Mouse (Mus musculus) lung, postnatal 4 days (tissue): ENCODE data around the gene 1700122O11Rik.
A peak's percentile ranks its signal among the peaks of the same experiment; 100 is the strongest.

Source experiments
- DNase-seq, 2 experiments: peaks; one replicate each; pipeline ENCODE4 v3.0.0; 2021

1700122O11Rik gene

DNA sequence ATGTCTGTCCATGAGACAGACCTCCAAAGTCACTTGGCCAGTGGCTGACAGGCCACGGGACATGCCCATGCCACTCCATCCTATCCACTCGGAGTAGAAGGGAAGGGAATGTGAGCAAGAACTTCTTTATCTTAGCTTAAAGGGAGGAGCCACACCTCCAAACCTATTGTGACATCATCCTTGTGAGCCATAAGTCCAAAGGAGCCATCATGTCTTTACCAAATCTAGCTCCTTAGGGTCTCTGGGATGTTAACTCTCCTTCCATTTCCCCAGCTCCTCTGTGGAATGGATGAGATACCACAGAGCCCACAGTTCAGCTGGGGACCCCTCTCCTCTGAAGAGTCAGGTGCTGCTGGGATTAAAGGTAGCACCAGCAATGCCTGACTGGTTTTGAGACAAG is at the start of gene 1700122O11Rik:
1700122O11Rik (minus strand) TSS at position 101 of the 400 bp plus-strand sequence.
- DNase-seq = no peak

DNA sequence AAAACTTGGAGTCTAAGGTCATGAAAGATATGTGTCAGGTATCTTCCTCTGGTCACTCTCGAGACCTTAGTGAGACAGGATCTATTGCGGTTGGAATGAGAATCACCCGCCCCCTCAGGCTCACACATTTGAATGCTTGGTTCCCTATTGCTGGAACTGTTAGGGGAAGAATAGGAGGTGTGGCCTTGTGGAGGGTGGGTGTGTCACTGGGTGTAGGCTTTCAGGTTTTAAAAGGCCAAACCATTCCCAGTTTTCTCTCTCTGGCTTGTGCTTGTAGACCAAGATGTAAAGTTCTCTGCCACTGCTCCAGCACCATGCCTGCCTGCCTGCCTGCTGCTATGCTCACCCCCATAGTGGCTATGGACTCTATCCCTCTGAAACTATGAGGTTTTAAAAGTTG is 42.5 kb upstream of the 1700122O11Rik start:
- DNase-seq = no peak

DNA sequence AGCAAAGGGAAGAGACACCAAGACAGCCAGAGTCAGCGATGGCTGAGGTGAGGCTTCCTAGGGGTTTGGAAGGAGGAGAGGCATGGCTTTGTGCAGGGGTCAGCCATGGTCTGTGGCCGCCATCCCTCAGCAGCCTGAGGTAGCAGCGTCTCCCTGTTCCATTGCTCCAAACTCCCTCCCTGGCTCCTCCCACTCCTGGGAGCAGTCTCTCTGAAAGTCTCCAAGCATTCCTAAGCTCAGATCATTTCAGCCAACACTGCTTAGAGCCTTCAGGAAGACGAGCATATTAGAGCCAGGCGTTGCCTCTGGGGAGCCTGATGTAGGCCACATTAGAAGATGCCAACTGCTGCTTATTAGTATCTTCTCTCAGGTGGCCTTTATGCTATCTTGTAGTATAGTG is 29.6 kb upstream of the 1700122O11Rik start:
- DNase-seq = no peak

DNA sequence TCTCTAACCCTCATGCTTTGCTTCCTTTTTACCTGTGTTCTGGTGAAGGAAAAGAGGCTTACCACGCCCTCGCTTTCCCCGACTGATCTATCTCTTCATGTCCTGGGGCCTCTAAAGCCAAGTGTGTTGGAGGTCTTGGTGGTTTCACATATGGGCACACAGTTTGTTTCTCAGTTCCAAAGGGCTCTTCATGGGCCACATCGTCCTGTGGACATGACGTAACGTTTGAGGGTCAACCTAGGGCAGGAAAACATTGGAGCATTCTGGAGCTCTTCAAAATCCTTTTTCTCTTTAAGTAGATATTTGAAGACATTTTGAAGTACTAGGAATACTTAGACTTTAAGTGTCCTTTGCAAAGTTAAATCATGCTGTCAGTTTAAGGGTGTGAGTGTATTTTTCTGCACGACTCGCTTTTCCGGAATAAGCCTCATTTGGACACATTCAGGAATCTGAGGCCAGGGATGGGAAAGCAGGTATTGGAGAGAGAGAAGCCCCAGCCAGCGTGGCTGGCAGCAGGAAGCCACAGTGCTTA is 29.1 kb upstream of the 1700122O11Rik start:
- DNase-seq = peak in 1 of 2 experiments; percentile 38

DNA sequence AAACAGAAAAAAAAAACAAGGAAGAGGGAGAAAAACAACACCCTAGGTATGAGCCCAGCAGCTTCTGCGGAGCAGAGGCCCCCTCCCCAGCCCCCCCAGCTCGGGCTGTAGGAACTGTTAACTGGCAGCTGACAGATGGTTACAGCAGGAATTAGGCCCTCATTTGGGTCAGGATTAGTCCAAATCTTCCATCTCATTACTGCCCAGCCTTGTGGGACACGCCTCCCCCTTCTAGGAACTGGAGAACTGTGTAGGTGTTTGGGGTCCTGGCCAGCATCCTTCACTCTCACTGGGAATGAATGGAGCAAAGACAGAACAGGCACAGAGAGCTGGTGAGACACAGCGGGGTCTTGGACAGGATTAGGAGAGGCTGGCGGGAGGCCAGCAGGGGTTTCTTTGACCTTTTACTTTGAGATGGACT is 27.0 kb upstream of the 1700122O11Rik start:
- DNase-seq = no peak

DNA sequence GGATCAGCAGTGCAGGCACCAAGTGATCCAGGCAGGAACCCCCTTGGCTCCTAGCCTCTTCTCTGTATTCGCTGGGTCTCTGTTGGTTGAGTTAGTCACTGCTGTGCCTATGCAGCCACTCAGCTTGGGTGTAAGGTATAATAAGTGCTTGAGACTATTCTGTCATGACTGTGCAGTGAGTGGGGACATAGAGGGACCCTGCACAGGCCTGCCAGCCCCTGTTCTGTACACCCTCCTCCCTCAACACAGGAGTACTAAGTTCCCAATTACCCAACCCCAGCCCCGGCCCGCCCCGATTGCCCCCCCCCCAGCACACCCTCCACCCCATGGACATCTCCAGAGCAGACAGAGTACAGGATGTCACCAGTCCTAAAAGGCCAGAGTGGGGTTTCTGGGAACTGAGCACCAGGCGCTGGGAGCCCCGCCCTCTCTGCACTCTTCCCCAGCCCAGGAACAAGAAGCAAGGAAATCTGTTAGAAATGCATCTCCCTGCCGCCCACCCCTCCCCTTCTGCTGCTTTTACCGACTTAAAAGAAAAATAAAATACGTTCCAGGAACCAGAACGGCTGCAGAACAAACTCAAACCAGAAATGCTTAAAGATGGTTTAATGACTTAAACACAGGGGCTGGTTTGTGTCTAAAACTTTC is 26.2 kb upstream of the 1700122O11Rik start:
- no peak for DNase-seq

DNA sequence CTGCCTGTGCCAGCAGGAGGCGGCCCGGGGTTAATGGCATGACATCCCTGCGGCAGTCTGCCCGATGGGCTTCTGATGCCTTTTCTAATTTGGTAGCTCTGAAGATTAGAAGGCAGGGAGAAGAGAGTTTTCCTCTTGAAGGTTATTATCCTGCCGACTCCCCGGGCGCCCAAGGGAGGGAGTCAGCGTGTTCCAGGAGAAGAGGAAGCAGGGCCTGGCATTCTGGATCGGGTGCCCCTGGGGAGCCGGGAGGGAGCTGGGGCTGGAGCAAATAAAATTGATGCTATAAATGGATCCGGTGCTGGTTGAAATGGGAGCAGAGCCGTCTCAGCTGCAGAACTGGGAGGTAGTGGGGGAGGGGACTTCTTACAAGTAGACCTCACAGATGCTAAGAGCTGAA is 19.3 kb upstream of the 1700122O11Rik start:
- DNase-seq = no peak

DNA sequence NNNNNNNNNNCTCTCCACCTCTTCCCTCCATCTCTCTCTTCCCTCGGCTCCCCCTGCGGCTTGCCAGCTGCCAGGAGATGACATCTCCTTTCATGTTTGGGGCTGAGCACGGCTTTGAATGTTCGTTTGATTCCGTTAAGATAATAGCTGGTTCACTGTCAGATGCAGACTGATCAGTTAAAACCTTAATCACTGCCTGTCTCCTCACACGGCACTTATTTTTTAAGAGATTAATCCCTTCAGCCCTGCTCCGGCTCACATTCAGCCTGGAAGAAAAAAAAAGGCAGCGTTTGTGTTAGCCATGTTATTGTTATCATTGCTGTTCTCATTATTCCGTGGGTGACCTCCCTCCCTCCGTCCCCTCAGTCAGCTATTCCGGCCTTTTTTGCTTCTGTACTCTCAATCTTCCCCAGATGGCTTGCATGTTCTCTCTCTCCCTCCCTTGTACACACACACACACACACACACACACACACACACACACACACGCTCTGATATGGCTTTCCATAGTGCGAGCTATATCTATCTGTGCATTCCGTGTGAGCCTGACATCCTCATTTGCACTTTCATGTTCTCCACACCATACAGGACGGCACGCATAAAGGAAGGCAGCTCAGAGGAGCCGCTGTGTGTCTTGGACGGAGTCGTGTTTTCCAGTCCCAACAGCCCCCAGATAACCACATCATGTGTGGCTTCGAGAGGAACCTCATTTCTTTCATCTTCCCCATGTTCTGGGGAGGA is 17.2 kb upstream of the 1700122O11Rik start:
- DNase-seq = no peak

DNA sequence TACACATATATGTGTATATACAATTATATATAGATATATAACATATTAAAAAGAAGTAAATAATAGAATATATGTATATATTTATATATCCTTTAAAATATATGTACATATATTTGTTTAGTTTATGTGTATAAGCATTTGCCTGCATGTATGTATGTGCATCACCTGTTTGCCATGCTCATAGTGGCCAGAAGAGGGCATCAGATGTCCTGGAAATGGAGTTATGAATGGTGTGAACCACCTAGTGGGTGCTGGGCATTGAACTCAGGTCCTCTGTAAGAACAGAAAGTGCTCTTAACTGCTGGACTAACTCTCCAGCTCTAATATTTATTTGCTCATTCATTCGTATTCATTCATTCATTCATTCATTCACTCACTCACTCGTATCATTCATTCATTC is 15.6 kb upstream of the 1700122O11Rik start:
- DNase-seq = no peak

DNA sequence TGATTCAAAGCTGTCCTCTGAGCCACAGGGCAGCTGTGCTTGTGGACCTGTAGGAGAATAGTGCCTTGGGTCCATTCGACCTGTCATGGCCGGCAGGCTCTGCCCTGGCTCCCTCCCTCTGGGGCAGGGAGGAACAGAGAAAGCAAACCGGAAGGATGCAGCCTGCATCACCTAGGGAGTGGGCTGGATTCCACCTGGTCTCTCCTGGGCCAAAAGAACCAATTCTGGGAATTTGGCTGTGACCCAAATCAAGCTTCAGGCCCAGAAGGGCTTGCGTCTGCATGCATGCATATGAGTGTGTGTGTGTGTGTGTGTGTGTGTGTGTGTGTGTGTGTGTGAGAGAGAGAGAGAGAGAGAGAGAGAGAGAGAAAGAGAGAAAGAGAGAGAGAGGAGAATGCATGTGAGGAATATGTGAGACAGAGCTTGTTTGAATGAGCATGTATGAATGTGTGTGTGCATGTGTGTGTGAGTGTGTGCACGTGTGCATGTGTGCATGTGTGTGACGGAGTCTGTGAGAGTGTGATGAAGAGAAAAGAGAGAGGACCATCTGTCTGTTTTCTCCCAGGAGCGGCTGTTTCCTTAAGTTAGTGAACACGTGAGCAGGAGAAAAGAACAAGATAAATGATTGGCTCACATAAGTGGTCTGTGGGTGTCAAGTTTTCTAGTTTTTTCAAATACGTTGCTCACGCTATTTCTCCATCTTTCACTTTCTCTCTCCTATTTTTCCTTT is 14.4 kb upstream of the 1700122O11Rik start:
- no peak for DNase-seq

DNA sequence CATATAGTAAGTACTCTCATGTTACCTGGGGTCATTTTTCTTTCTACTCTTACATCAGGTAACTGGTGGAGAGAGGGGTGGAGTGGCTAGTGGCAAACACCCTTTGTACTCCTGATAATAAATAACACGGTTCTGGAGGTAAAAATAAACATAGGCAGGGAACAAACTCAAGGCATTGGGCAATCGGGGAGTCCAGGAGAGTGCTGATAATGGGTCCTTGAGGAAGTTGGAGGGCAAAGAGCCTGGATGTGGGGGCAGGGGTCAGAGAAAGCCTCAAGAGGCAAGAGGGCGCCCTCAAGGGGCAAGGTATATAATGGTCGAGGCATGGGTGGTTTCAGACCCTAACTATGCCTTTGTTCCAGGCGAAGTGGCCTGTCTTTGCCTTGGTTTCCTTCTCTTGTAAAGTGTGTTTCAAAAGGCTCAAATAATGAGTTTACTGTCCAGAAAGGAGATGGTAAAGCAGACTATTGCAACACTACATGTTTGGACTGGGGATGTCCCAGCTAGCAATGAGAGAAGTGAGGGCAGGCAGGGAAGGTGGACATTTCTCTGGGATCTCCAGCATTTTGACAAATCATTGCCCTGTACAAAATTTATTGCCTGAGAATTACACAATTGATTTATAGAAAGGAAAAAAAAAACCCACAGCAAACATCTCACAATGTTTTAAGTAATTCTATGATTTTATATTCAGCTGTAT is 13.7 kb upstream of the 1700122O11Rik start:
- DNase-seq = peak; percentile 67 to 69

DNA sequence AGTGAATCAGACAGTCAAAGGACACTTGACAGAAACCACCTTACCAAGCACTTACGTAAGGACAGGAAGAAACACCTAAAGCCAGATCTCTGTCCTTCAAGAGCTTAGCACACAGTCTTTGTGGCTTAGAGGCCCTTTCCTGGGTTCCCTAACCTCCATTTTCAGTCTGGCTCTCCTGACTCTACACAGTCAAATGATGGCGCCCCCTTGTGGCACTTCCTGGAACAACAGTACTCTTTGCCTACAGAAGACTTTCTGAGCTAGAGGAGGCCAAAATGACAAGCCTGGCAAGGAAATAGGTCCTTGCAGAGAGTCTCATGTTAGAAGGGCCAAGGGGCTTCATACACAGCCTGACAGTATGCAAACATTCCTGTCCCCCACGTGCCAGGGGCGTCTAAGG is 7.5 kb upstream of the 1700122O11Rik start:
- peak; percentile 48 to 83 for DNase-seq

DNA sequence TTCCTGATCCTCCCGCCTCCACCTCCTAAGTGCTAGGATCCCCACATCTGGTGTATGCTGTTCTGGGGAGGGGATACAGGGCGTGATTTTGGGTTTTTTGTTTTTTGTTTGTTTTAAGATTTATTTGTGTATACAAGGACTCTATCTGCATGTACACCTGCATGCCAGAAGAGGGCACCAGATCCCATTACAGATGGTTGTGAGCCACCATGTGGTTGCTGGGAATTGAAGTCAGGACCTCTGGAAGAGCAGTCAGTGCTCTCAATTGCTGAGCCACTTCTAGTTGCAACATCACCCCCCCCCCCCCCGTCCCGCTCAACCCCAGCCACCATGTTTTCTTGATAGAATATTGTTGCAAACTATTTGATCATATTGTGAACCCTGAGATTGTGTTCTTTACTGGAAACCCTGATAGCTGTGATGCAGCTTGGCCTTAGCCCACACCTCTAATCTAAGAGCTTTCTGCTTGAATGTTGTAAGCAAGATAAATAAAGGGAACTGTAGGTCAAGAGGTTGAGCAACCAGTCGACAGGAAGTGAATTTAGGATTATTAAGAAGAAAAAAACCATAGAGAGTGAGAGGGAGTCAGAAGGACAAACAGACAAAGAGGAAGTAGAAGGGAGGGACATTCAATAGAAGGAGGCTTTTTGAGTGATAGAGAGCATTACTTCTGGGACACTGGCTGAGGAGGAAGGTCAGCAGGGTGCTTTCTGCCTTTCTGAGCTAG is 5.2 kb upstream of the 1700122O11Rik start:
- DNase-seq = no peak

DNA sequence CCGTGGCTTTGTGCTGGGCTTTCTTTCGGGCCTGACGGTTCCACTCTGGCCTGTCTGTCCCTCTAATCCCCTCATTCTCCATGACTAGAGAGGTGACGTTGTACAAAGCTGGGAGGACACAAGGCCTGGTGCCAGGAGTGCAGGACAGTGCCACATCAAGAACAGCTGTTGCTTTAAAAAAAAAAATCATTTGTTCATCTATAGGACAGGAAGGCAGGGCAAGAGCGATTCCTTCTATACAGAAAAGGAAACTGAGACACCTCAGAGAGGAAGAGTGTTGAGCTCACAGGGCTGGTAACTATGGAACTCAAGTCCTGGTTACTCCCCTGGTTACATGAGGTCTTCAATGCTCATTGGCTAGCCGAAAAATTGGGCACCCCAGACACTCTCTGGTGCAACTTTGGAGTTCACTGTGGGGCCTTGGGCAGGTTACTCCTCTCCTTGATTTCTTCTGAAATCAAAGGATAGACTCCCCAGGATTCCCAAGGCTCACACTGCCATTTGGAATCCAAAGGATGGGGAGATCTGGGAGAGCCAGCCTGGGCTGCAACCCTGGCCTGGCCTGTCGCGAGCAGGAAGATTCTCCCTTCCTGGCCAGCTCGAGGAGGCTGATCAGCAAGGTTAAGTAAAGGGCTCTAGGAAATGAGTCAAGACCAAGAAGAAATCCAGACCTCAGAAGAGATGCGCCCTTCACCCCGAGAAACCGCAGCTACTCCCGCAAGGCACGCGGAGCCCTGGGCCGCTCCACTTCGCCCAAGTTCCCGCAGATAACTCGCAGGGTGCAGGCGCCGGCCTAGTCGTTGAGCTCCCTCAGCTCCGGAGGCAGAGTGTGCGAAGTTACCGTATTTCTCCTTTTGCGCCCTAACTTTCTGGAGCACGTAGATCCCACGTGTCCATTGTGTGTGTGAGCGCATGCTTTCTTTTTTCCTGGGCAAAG is 3.5 kb upstream of the 1700122O11Rik start:
- DNase-seq = peak; percentile 64 to 67

DNA sequence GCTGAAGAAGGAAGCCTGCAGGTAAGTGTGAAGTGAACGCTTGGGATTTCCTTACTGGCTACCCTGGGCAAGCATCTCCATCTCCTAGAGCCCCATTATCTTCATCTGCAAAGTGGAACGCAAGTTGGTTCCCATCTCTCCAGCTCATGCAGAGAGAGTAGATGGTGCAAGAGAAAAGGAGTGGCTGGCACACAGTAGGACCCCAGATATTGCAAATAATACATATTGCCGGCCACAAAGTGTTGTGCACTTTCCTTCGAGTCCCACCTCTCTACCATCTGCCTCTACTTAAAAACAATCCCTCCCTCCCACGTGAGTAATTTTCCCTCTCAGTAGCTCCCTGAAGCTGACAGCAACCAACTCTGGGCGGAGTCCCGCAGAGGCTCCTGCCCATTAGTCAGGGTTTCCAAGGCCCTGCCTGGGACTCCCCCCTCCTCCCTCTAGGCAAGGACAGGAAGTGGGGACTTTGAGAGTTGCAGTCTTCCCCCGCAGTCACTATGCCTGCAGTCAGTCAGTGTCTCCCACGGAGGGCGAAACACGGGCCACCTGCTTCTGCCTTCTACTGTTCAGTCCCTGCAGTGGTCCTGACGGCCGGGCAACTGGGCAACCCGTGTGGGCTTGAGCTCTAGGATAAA is 1.3 kb upstream of the 1700122O11Rik start:
- DNase-seq = peak; percentile 79 to 87

DNA sequence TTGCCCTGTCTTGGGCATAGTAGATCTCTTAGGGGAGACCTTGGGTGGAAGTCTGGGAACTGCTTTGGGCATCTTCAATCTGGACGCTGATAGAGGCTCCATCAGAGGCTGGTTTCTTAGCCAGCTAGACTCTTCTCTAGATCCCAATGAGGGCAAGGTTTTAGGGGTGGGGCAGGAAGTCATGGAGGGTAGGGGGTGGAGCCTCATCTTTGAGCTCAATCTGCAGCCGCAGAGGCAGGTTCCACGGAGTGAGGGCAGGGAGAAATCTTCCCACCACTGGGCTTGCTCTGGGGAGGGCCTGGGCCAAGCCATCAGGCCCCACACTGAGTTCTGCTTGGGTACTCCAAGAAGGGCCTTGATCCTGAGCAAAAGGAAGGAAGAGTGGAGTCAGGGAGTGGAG is 1.2 kb downstream of the 1700122O11Rik start:
- DNase-seq = no peak

DNA sequence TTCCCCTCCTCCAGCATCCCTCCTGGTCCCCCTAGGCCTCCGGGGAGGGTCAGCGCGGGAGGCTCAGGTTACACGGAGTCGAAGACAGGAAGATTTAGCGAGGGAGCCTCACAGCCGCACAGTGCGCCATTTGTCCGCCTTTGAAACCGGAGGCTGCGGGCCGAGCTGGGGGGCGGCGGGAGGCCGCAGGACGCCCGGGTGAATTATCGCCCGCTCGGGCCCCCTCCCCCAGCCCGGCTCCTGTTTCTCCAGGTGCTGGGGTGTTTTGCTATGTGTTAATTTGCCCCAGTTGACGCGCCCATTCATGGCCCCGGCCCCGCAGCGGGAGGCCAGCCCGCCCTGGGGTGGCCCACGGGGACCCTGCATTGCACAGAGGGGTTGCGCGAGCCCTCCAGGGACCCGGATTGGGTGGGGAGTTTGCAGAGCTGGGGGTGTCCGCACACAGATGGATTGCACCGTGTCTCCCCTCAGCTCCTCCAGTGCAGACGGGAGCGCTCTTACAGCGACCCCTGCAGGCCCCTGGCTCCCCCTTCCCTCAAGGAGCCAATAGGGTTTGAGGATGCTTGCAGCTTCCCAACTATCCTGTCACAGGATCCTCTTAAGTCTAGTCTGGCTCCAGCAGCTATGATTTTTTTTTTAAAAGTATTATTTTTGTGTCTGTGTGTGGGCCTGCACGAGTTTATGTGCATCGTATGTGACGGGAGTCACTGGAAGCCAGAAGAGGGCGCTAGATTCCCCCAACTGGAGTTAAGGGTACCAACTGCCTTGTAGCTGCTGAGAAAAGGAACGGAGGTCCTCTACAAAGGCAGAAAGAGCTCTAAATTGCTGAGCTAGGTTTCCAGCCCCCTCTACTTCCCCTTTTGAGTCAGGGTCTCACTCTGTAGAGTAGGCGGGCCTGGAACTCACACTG is 6.3 kb downstream of the 1700122O11Rik start:
- DNase-seq = peak; percentile 52 to 54

DNA sequence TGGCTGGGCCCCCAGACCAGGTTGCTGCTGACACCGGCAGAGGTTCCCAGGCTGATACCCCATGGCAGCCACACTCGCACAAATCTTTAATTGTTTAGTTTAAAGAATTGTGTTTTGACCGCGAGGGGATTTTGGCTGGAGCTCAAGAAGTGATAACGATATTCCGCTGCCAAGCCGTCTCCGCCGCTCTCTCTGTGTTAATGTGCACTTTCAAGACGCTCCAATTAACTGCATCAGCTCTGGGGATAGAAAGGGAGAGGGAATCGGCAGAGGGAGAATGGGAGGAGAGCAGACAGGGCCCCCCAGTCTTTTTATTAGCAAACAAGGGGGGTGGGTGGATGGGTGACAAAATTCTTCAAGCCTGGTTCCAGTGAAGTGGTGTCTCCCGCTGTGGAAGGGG is 8.9 kb downstream of the 1700122O11Rik start:
- DNase-seq = peak; percentile 38 to 58

DNA sequence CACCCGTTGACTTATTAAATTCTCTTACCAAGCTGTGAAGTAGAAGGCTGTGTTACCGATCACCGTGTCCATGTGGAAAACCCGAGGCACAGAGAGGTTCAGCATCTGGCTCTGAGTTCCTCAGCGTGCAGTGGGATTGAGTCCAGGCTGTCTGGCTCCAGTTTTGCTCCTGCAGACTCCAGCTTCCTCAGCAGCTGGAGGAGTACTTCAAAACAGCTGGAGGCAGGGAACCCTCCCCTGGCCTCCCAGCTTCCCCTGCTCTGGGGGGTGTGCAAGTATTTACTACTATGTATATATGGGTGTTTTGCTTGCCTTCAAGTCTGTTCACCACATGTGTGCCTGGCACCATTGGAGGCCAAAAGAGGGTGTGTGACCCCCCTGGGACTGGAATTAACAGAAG is 9.8 kb downstream of the 1700122O11Rik start:
- DNase-seq = peak; percentile 30 to 69
